Mouse (Mus musculus): ENCODE data around the gene Tmem50a. TPM values are rescaled to one million over a fixed set of nuclear protein-coding genes. Genes with fewer than 3 reads are reported as not detected.

The Tmem50a gene
- total RNA-seq, 2 experiments from 2014 or later = 57.7 to 67.6 TPM

DNA sequence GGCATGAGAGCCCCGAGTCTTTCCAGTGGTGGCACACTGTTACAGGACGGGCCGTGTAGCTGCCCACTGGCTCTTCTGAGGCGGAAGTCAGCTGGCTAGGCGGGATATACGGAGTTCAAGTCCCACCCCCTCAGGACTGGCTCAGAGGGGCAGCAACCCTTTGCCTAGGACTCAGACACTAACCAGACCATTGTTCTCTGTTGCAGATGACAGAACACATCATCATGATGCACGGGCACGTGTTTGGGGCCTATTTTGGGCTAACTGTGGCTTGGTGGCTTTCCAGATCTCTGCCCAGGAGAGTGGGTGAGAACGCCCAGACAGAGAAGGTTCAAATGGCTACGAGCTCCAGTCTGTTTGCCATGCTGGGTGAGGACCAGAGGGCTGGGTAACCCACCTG is 31.0 kb downstream of the Tmem50a start:
- intact Hi-C loops (cut with DNase I) = loop anchor here (10.0 kb wide), 1 partner anchor 339 kb away; no protein-coding TSS in a partner anchor
- DNase-seq (ENCODE audit: low spot score) = no peak

DNA sequence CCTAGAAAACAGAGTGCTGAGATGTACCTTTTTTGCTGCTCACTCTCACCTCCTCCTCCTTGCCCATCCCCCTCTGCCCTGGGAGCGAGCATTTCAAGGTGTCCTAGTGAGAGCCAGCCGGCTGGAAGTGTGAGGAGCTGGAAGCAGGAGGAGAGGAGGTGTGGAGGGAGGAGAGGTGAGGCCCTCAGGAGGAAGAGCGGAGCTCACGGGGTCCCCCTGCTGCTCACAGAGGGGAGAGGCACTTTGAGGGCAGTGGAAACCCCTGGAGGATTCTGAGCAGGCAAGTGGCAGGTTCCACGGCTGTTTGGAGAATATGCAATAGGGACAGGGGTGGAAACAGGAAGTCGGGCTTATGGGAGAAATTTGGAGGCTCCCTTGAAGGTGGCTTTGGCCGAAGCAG is 31.6 kb downstream of the Tmem50a start:
- intact Hi-C loops (cut with DNase I) = loop anchor here (10.0 kb wide), 1 partner anchor 338 kb away; no protein-coding TSS in a partner anchor

DNA sequence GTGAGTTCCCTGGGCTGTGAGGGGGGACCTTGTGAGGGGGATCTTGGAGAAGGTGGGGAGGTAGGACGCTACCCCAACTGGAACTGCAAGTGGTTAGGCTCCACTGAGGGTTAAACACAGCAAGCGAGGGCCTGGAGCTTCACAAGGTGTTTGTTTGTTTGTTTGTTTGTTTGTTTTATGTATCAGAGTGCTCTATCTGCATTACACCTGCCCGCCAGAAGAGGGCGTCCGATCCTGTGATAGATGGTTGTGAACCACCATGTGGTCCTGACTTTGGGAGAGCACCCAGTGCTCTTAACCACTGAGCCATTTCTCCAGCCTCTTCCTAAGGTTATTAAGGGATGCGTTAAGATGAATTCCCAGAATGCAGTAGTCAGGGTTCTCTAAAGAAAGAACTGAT is 34.8 kb downstream of the Tmem50a start:
- no peak for DNase-seq (ENCODE audit: low spot score)
- intact Hi-C loops (cut with DNase I) = loop anchor here (10.0 kb wide), 1 partner anchor 335 kb away; no protein-coding TSS in a partner anchor

More for the DNA sequence above, 31.6 kb downstream of the Tmem50a start:
- no peak for DNase-seq (ENCODE audit: low spot score)

DNA sequence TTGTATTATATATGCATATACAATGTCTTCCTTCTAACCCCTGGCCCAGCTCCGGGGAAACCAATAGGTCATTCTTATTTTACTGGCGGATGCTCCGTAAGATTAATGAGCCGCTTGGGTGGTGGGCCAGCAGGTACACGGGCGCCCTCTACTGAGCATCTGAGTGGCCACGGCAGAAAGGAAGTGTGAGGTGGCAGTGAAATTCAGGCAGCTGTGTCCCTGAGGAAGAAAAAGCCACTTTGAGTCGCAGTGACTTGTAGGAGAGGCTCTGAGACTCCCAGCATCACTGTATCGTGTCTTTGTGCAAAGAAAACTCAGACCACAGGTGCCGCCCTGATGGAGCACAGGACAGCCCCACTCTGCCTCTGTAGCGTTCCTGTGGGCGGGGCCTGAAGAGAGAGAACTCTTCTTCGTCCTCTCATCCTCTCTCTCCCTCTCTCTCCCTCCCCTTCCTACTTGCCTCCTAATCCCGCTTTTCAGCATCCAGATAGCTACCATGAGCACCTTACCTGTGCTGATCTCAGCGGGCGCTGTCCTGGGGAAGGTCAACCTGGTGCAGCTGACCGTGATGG is 35.3 kb downstream of the Tmem50a start:
- intact Hi-C loops (cut with DNase I) = loop anchor here (1.0 kb wide), 1 partner anchor 86 kb away; no protein-coding TSS in a partner anchor
- peak; percentile 23 for DNase-seq (ENCODE audit: low spot score)

DNA sequence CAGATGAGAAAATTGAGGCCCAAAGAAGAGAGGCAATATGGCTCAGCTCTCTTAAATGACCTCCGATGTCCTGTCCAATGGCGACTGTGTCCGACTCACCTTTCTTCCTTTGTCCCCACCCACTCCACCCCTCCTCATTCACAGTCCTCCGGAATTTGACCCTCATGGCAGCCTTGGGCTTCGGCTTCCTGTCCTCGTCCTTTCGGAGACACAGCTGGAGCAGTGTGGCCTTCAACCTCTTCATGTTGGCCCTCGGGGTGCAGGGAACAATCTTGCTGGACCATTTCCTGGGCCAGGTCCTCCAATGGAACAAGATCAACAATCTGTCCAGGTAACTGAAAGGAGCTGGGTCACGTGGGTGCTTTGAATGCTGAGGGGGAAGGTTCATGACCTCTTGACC is 38.7 kb downstream of the Tmem50a start:
- intact Hi-C loops (cut with DNase I) = no loop called here
- no peak for DNase-seq (ENCODE audit: low spot score)

DNA sequence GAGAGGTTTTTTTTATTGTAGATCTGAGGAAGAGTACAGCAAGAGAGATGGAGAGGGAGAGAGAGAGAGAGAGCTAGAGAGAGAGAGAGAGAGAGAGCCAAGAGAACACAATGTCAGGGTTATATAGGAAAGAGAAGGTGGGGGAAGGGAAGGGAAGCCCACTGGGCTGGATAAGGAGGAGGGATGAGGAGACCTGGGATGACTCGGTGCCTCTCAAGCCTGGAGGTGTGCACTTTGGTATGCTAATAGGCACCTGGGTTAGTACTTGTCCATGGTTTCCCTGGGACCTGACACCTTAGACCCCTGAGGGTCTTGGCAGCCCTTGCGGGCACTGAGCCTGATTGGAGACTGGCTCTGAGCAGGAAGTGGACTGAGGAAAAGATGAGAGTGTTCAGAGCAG is 42.9 kb downstream of the Tmem50a start:
- intact Hi-C loops (cut with DNase I) = no loop called here
- DNase-seq (ENCODE audit: low spot score) = no peak

DNA sequence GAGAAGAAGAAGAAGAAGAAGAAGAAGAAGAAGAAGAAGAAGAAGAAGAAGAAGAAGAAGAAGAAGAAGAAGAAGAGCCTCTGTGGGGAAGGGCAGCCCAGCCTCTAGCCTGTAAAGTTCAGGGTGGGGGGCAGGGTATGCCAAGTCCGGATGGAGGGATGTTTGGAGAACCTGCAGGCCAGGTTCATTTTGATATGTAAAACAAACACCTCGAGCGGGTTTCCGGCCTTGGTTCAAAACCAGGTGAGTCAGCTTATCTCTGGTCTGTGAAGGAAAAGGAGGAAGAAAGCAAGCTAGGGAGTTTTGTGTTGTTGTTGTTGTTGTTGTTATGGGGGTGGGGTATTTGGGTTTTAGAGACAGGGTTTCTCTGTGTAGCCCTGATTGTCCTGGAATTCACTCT is 43.3 kb downstream of the Tmem50a start:
- DNase-seq (ENCODE audit: low spot score) = no peak
- intact Hi-C loops (cut with DNase I) = no loop called here

DNA sequence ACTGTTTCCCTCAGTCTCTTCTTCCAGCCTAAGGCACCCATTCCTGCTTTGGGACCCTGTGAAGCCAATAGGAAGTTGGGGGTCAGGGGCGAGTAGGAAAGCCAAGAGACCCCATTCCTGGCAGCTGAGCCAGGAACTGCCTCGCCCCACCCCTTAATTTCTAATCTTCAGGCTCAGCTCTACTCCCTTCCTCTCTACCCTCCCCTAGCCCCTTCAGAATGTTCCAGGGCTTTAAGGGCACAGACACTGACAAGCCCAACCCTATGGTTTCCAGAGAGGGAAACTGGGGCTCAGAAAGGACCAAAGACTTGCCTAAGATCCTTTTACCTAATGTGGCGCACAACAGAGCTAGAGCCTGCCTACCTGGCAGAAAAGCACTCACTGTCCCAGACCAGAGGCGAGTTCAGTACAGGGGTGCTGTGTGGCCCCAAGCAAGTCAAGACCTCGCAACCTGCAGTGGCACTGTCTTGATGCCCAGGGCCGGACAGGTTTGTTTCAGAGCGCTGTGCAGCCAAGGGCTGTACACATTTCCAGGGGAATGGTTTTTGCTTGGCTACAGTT is 44.9 kb downstream of the Tmem50a start:
- DNase-seq (ENCODE audit: low spot score) = no peak
- intact Hi-C loops (cut with DNase I) = no loop called here

DNA sequence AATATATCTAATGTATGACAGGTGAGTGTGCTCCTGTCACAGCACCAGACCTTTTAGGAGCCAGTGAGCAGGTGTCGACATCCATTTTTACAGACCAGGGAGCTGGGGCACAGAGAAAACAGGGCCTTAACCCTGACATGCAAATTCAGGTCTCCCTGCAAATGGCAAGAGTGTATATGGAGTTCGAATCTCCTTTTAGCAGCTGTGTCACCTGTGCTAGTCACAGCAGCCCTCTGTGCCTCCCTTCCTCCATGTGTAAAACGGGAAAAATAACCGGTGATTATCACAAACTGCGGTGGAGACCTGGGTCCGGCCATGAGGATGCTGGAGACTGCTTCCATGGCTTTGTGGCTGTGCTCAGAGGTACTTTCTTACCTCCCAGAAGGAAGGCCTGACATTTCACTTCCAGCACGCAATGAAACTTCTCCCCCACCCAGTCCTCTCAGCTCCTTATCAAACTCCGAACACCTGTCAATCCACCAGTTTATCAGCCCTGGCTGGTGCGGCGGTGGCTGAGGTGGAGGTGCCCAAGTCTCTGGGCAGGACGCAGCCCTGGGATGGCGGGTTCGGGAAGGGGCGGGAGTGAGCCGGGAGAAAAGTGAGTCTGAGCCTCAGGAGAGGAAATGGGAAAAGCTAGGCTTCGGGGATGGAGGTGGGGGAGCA is 45.6 kb downstream of the Tmem50a start:
- no peak for DNase-seq (ENCODE audit: low spot score)
- intact Hi-C loops (cut with DNase I) = no loop called here

DNA sequence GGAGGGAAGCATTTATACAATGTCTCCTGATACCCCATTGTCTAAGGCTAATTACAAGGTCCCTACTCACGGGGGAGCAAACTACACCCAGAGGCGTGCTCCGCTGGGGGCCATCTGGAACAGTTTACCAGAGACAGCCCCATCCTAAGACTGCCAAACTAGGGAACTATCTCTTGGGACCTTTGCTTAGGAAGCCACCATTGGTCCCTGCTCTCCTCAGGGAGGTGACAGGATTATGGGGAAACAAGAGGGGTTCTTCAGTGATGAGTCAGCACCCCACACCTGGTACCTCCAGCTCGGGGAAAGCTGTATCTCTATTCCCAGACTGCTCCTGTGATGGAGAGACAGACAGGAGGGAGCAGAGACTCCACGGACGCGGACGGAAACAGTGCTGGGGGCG is 46.3 kb downstream of the Tmem50a start:
- DNase-seq (ENCODE audit: low spot score) = no peak
- intact Hi-C loops (cut with DNase I) = no loop called here

DNA sequence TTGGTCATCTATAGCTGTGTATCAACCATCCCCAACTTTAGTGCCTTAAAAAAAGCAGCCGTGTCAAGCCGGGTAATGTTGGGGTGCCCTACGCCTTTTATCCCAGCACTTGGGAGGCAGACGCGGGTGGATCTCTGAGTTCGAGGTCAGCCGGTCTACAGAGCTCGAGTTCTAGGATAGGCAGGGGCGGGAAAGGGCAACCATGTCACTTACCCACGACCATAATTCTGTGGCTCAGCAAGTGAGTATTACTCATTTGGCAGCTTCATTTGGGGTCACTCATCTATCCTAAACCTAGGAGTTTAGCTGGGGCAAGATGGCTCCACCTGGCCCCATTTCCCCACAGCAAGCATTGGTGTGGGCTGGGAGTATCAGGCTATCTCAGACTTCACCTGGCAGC is 46.8 kb downstream of the Tmem50a start:
- intact Hi-C loops (cut with DNase I) = no loop called here
- DNase-seq (ENCODE audit: low spot score) = no peak

DNA sequence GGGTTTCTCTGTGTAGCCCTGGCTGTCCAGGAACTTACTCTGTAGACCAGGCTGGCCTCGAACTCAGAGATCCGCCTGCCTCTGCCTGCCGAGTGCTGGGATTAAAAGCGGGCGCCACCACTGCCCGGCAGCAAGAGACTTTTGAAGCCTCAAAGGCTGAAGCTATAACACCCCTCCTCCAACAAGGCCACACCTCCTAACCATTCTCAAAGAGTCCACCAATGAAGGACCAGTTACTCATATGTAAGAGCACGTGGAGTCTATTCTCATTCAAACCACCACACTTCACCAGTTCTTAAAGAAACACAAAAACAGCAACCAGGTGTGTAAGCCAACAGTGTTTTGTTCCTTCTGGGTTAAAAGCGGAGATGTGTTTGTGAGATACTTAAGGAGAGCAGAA is 47.2 kb downstream of the Tmem50a start:
- DNase-seq (ENCODE audit: low spot score) = no peak
- intact Hi-C loops (cut with DNase I) = no loop called here

DNA sequence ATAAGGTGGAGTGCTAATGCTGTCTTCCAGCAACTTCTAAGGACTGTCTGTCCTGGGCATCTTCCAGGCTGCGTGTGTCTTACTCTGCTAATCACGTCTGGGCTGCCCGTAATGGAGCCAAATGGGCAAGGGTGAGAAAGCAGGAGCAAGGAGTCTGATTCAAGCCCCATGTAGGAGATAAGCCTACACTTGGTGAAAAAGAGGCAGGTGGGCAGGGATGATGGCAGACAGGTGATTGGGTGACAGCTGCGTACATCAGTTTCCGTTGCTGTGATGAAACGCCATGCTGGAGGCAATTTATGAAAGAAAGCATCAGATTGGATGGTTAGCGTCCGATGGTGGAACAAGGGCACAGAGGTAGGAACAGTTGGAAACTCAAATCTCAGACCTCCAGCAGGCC is 47.6 kb downstream of the Tmem50a start:
- no peak for DNase-seq (ENCODE audit: low spot score)
- intact Hi-C loops (cut with DNase I) = no loop called here

DNA sequence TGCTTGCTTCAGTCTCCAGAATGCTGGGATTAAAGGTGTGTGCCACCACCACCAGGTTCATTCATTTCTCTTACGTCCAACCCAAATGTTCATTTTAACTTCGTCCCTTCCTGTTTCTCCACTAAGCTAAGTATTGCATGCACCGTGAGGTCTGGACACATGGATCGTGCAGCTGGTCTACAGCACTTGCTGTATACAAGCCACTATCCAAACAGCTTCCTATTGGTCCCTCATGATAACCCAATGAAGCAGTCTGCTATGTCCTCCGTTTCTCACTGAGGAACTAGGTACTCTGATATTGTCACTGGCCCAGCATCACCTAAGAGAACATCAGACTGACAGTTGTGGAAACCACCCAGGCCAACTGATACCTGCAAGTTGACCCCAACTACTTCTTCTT is 49.0 kb downstream of the Tmem50a start:
- intact Hi-C loops (cut with DNase I) = no loop called here

DNA sequence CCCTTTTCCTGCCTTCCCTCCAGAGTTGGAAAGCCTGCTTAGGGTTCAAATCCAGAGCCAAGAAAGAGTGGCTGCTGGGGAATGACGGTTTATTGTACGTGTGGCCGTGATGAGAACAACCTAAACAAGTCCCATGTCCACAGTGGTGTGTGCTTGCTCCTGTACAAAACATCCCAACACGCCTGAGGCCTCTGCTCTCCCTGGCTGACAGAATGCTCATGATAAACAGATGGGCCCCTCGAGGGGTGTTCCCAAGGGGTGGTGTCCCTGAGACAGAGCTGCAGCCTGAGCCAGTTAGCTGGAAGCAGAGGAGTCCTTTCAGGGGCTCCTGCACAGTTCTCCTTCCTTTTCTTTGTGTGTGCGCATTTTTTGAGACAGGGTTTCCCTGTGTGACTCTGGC is 49.5 kb downstream of the Tmem50a start:
- DNase-seq (ENCODE audit: low spot score) = no peak
- intact Hi-C loops (cut with DNase I) = no loop called here

More for the DNA sequence above, 49.0 kb downstream of the Tmem50a start:
- no peak for DNase-seq (ENCODE audit: low spot score)

DNA sequence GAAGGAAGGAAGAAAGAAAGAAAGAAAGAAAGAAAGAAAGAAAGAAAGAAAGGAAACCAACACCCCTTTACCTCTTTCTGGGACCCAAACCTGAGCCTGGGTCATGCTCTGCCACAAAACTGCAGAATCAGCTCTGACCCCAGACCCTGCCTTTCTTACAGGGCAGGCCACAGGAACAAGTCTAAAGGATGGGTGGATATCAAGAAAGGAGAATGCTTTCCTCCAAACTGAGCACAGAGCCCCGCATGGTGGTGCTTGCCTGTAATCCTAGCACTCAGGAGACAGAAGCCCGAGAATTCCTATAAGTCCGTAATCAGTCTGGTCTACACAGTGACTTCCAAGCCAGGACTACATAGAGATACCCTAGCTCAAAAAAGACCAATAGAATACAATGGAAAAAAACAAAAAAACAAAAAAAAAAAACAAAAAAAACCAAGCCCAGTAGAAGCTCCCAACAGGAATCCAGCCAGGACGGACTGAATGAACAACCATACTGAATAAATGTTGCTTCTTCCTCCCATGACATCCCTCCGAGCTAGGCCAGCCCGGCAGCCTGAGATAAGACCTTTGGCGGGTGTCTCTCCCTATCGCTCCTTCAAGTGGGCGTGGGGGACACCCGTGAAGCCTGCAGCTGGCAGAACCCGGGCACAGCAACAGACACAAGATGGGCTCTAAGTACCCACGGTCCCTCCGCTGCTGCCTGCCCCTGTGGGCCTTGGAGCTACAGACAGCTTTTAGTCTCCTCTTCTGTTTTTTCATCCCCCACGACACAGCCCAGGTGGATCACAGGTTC is 50.7 kb downstream of the Tmem50a start, which contains the start of gene Rhd:
Gene Rhd, plus strand, starts transcription at position 600 of the 793 bp plus-strand sequence.
- intact Hi-C loops (cut with DNase I) = no loop called here
- DNase-seq (ENCODE audit: low spot score) = no peak

DNA sequence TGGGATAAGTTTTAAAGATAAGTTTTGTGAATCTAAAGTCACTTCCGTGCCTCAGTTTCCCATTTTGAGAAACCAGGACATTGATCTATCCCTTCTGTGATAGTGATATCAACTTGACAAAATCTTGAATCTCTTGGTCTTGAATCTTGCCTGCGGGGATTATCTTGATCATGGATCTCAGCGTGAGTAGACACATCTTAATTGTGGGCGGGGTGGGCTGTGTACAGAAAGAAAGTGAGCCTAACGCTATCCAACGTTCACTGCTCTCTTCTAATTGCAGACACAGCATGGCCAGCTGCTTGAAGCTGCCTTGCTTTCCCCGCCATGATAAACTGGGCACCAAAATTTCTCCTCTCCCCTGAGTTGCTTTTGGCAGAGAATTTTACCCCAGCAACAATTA is 51.8 kb downstream of the Tmem50a start:
- DNase-seq (ENCODE audit: low spot score) = no peak
- intact Hi-C loops (cut with DNase I) = no loop called here

DNA sequence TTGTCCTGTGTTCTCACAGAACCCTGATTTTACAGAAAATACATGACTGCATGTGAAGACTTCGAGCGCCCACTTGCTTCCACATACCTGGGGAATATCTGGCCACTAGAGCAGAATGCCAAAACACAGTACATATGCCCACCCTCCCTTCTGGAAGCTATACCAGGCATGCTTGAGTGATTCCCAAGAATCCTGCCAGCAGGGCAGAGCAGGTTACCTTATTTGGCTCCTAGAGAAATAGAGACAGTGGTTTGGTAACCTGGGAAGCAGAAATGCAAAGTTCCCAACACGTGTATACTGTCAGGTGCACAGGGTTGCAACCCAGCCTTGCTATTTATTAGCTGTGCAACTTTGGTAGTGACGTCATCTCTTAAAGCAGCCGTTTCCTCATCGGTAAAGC is 52.9 kb downstream of the Tmem50a start:
- no peak for DNase-seq (ENCODE audit: low spot score)
- intact Hi-C loops (cut with DNase I) = no loop called here

DNA sequence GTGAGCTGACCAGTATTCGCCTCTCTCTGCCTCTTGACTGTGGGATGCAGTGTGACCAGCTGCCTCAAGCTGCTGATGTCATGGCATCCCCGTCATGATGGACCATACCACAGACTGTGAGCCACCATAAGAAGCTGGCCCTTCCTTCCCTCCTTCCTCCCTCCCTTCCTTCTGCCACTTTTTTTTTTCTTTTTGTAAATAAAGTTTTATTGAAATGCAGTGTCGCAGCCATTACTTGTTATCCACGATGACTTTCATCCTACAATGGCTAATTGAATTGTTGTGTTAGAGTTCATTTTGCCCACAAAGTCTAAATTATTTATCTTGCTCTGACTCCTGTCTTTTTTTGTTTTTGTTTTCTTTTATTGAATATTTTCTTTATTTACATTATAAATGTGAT is 56.3 kb downstream of the Tmem50a start:
- no peak for DNase-seq (ENCODE audit: low spot score)
- intact Hi-C loops (cut with DNase I) = no loop called here

DNA sequence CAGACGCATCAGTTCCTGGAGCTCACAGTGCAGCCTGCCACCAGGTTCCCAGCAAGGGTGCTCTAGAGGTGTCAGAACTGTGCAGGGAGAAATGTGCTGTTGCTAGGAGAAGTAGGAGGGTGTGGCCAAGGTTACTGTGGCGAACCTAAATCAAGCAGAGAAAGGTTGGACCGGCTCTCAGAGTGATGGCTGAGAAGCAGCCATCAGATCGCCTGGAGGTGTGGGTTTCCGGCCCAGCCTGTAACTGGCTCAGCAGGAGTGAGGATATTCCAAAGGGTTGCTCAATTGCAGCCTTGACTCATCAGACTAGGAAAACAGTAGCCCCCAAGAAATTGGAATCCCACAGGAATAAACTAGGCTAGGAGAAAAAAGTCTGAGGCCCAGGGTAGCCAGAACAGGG is 58.3 kb downstream of the Tmem50a start:
- intact Hi-C loops (cut with DNase I) = no loop called here
- DNase-seq (ENCODE audit: low spot score) = no peak

DNA sequence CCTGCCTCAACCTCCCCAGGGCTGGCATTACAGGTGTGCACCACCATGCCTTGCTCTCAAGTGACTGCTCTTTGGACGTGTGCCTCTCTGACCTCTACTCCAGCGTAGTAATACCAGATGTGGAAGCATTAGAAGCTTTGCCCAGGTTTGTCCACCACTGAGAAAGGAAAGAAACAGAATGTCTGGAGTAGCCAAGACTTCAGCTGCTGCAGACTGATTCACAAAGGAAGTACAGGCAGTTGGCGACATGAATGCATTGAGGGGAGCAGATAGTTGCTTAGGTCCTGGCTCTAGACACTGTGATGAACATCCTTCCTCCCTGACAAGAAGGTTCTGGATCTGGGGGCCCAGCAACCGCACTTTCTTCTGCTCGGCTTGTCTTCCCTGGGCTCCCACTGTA is 58.8 kb downstream of the Tmem50a start:
- intact Hi-C loops (cut with DNase I) = no loop called here

More for the DNA sequence above, 58.8 kb downstream of the Tmem50a start:
- no peak for DNase-seq (ENCODE audit: low spot score)

Measured in heart, postnatal 25 days (tissue).